Mouse (Mus musculus): Measurements from ENCODE around the gene Asxl2.
"Not testable (repeated sequence)": the region's sequence is repeated elsewhere in the genome, so short reads cannot be mapped to it uniquely, and the experiment has no call there.

Gene Asxl2

DNA sequence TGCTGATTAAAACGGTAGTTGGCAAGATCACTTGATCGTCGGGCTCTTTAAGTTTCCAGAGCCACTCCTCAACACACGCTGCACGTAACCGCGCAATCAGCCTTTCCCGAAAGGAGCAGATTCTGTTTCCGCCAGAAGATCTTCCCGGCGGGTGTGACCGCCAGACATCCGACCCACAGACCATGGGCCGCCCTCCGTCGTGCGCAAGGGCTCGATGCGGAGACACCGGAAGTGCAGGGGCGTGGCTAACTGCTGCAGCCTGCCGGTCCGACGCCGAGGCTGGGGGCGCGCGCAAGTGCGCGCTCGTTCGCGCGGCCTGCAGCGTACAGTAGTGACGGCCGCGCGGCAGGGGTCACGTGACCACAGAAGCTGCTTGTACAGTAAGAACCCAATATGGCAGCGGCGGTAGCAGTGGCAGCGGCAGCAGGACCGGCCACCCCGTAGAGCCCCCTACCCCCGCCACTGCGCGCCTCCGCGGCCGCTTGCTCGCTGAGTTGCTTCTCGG, at the start of gene Asxl2:
TSS of gene Asxl2 (plus strand) at position 328 of the 505 bp plus-strand sequence.
- peak; percentile 99 for DNase-seq (ENCODE audit: low read depth)

DNA sequence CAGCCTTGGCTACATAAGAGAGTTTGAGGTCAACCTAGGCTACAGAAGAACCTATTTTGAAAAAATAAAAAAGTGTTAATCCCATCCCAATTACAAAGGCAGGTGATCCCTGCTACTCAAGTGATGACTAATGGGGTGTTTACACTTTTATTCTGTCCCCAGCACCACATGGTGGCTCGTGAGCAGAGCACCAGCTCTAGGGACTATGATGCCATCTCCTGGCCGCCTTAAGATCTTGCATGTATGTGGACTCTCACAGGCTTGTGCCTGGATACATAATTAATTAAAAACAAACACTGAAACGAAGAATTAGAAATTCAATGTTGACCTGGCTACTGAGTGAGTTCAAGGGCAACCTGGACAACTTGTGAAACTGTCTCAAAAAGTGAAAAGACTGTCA, 49.5 kb upstream of the Asxl2 start:
- DNase-seq (ENCODE audit: low read depth): peak; percentile 49

DNA sequence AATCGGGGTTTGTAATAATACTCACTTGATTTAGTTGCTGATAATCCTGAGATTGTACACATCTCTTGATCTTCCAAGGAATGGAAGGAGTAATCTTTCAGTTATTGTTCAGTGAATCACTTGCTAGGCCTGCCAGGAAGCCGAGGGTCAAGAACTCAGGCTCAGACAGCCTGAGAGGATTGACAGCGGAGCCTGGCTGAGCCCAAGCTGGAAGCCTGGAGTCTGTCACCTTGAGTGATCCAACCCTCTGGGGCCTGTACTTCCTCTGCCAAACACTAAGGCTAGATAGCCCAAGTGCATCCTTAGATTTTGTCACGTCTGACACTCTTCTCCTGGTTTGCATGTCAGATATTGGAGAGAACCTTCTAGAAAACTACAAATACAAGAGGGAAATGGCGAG, 48.9 kb upstream of the Asxl2 start:
- no peak for DNase-seq (ENCODE audit: low read depth)

DNA sequence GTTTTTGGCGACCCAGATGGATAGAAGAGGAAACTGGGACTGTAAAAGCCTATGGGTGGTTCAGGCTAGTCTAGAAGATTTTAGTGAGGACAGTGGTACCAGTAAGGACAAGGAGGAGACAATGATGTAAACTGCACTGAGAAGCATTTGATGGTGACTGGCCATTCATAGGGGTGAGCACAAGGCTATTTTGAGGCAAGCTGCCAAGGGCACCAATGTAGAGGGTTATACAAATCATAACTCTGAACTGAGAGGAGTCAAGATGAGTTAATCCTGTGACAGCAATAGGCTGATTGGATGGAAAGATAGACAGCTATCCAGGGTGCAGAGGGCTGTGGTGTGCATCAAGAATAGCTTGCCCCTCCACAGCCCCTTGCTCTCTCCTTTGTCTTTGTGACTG, 41.8 kb upstream of the Asxl2 start:
- no peak for DNase-seq (ENCODE audit: low read depth)

DNA sequence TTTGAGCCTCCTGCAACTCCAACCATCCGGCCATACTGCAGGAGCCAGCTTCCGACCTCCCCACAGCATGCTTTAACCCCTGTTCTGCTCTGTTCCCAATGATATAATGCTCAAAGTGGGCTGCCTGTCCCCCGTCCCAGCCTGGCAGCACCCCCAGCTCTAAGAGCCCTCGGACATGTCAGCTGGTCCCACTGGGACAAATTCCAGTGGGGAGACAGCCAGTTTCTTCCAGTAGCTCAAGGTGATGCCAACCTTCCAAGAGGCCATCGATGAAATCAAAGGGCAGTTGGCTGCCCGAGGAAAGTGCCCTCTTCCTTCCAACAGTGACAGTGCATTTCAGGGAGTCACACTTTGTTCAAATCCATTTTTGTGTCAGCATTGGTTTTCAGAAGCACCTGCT, 41.4 kb upstream of the Asxl2 start:
- DNase-seq (ENCODE audit: low read depth): no peak

DNA sequence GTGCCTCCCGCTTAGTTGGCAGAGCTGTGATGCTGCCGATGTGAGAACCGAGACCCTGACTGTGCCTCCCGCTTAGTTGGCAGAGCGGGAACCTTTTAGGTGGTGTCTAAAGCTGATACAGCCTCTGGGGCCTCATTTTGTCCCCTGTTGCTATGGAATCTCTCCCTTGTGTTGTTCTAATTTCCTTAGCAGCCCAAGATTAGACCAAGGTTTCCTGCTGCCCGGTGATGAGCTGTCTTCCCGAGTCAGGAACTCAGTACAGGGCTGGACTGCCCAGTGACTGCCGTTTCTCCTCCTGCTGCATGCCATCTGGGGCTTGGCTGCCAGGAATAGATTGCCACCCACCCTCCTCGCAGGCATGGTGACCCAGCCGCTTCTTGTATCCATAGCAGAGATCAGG, 40.7 kb upstream of the Asxl2 start:
- no peak for DNase-seq (ENCODE audit: low read depth)

DNA sequence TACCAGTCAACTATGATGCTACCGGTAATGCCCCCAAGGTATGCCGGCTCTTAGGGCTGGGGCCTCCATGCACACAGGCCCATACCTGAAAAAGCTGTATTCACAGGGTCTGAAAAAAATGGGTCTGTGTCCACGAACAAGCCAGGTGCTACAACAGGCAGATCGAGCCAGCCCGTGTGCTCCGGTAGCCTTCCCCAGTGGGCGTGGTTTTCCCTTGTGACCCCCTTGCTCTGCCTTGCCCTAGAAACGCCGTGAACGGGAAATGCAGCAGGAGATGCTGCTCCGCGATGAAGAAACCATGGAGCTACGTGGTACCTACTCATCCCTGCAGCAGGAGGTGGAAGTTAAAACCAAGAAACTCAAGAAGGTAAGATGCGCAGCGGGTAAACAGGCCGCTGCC, 38.8 kb upstream of the Asxl2 start:
- DNase-seq (ENCODE audit: low read depth): no peak

DNA sequence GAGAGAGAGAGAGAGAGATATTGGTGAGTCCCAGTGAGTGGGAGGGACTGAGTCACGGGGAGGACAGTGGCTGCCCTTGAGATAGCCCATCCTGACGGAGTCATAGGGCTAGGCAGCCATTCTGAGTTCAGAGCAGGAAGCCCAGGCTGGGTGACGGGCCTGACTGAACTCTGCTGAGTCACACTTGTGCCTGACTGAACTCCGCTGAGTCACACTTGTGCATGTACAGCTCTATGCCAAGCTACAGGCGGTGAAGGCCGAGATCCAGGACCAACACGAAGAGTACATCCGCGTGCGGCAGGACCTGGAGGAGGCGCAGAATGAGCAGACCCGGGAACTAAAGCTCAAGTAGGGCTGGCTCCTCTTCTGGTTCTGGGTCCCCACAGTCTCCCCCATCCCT, 37.3 kb upstream of the Asxl2 start:
- no peak for DNase-seq (ENCODE audit: low read depth)

DNA sequence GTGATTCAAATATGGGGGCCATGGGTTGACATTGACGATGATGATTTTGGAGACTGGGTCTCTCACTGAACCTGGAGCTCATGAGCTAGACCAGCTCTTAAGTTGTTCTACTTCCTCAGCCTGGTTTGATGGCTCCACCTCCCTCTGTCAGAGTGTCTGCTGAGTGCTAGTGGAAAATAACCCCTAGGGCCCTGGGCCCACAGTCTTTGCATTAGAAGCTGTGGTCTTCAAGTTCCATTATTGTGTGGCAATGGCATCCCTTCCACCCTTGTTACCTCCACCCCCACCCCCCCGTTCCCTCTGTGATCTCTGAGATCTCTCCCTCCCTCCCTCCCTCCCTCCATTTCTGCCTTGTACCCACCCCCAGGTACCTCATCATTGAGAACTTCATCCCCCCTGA, 36.6 kb upstream of the Asxl2 start:
- DNase-seq (ENCODE audit: low read depth): no peak

DNA sequence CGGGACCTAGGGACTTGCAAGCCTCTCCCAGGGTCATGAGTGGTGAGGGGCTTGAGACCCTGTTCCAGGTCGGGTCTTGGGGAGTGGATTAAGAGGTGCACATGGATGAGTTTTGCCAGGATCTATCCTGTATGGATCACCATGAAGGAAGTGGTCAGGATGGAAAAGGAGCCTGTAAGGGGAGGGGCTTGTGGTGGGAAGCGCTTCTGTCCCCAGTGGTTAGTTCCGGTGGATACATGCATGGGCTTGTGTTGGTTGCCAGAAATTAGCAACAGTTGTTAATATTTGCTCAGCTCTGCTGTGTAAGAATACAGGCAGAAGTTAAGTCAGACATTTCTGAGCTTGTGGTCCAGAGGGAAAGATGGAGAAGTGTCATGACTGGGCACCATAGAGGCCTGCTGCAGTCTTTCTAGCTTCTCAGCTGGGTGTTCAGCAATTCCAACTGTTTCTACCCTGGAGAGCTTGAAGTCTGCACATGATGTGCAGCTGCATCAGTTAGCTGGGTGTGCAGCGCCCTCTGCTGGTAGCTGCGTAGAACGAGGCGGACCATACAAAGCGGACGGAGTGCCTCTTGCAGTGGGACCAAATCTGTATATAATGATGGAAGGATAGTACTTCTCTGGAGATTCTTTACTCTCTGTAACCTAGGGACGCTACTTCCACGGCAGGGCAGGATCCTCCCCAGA, 35.9 kb upstream of the Asxl2 start:
- DNase-seq (ENCODE audit: low read depth): peak; percentile 80

DNA sequence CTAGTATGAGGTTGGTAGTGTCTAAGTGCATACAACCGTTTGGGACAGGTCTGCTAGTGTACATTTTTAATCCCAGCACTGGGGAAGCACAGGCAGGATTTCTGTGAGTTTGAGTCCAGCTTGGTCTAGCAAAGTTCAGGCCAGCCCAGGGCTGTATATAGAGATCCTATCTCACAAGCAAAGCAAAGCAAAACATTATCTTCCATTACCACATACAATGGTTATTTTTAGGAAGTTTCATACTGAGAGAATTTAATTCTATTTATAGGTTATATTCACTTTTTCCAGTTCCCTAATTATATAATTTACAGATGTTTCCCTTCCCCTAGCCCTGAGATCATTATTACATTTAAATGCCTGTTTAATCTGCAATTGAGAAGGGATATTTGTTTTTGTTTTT, 35.4 kb upstream of the Asxl2 start:
- DNase-seq (ENCODE audit: low read depth): no peak

DNA sequence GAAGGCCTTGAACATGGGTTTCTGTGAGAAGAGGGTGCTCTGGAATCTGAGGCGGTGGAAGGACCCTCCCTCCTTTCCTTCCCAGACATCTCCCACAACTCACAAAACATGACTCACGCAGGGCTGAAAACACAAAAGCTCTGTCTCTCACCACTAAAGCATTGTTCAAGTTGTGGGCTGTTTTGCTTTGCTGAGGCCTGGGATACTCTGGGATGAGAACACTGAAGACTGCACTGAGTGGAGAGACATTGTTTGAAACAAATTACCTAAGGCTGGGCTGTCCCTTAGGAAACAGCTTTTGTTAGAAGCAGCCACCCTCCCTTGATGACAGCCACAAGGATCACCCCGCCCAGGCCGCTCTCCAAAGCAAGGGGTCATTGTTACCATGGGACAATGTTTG, 33.5 kb upstream of the Asxl2 start:
- no peak for DNase-seq (ENCODE audit: low read depth)

DNA sequence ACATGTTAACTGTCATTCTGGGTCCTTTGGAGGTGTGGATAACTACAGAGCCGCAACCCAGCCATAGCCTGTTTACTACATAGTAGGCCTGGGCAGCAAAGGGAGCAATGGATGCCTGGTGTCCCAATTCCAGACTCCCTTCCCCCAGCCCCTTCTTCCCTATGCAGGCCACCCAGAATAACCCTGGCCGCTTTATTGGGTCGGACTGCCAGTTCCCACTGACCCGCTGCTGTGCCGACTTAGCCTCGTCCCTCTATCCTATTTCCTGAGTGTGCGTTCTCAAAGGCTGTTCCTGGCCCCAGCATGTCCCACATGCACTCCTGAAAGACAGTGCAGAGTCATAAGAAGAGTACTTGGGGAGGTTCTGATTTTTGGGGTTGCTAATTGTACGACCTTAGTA, 29.7 kb upstream of the Asxl2 start:
- DNase-seq (ENCODE audit: low read depth): no peak

DNA sequence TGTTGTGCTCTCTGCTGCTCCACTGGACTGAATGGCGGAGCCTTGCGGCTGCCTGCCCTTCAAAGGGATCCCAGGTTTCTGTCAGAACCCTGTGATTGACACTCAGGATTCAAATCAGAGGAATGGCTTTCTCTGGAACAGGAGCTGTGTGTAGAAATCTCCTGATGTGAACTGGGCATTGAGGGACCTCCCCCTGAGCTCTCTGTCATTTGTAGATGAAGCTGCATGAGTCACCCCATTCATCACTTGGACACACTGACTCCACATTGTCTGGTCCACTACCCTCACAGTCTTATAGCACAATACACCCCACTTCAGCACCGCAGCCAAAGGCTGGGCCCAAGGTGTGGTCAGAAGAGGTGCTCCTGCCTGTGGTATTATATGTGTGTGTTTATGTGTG, 21.0 kb upstream of the Asxl2 start:
- not testable (repeated sequence) for DNase-seq (ENCODE audit: low read depth)

DNA sequence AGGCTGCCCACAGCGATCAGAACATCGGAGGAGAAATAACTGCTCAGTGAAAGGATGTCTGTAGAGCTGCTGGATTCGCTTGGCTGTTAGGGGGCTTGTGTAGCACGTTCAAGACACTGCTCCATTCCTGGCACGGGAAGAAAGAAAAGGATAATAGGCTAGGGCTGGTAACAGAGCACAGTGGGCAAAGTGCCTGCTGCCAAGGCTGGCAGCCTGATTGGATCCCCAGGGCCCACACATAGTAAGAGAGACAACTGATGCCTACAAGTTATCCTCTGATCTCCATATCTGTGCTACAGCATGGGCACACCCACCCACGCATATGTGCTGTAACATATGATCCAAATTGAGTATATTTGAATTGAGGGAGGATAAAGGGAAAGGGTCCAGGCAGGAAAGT, 20.1 kb upstream of the Asxl2 start:
- DNase-seq (ENCODE audit: low read depth): no peak

DNA sequence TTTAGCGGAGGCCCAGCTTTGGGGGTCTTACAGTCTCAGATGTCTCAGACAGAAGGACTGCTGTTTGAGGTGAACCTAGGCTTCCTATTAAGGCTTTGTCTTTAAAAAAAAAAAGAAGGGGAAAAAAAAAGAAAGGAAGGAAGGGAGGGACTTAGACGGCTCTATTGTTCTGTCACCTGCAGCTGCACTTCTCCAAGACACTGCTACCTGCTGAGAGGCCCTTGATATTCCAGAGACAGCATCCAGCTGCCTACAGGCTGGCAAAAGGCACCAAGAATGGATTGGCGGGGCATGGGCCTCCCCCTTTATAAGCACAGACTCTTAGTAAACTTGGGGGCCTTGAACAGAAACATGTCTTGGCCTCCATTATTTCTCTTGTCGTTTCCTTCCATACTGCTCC, 11.7 kb upstream of the Asxl2 start:
- DNase-seq (ENCODE audit: low read depth): no peak

DNA sequence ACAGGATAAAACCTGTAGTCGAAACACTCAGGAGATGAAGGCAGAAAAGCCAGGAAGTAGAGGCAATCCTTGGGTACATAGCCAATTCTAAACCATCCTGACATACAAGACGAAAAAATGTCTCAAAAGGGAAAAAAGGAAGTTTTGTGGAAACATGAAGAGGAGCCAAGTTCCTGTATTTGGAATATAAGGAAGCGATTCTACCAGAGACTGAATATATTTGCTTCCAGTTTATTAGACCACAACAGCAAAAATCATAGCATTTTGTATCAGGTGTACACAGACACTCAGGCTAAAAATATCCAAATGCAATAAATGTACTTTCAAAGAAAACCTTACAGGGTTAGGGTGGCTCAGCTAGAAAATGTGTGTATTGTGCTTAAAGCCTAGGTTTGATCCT, 7.9 kb upstream of the Asxl2 start:
- no peak for DNase-seq (ENCODE audit: low read depth)

DNA sequence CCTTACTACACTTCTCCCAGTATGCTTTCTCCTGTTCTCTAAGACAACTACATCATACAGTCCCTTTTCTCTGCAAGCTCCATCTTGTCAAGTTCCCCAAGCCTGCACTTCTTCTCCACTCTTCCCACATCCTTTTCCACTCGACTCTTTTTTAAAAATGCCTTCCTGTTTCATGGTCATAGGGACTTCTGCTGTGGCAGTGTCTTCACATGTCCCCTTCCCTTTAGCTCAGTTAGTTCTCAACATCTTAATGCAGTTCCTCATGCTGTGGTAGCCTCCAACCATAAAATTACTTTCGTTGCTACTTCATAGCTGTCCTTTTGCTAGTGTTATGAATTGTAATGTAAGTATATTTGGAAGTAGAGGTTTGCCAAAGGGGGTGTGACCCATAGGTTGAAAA, 6.1 kb upstream of the Asxl2 start:
- DNase-seq (ENCODE audit: low read depth): no peak

DNA sequence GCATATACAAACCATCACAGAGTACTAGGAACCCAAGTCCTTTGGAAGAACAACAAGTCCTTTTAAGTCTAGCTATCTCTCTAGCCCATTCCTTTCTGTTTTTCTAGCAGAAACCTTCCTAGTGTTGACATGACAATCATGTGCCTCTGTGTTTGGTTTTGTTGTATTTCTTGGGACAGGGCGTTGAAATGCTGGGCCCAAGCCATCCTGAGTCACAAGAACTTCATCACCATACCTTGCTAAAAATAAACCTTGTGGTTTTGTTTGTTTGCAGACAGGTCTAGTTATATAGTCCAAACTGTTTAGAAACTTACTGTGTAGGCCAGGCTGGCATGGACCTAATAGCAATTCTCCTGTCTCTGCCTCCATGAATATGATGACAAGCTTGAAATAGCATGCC, 3.9 kb upstream of the Asxl2 start:
- no peak for DNase-seq (ENCODE audit: low read depth)

DNA sequence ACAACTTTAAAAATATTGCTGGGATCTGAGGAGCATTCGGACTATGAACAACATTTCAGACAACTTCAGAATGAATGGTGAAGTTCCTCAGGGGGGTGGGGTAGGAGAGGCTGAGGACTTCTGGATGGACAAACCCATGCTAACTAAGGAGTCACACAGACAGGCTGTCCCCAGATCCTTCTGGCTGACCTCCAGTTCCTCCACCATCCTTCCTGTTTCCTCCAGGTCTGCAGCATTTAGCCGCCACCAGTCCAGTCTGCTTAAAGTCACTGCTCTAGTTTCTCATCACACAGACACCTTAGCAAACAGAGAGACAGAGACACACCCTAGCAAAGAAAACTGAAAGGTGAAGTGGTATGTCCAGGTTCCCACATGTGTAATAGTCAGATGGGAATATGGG, 2.5 kb upstream of the Asxl2 start:
- no peak for DNase-seq (ENCODE audit: low read depth)

DNA sequence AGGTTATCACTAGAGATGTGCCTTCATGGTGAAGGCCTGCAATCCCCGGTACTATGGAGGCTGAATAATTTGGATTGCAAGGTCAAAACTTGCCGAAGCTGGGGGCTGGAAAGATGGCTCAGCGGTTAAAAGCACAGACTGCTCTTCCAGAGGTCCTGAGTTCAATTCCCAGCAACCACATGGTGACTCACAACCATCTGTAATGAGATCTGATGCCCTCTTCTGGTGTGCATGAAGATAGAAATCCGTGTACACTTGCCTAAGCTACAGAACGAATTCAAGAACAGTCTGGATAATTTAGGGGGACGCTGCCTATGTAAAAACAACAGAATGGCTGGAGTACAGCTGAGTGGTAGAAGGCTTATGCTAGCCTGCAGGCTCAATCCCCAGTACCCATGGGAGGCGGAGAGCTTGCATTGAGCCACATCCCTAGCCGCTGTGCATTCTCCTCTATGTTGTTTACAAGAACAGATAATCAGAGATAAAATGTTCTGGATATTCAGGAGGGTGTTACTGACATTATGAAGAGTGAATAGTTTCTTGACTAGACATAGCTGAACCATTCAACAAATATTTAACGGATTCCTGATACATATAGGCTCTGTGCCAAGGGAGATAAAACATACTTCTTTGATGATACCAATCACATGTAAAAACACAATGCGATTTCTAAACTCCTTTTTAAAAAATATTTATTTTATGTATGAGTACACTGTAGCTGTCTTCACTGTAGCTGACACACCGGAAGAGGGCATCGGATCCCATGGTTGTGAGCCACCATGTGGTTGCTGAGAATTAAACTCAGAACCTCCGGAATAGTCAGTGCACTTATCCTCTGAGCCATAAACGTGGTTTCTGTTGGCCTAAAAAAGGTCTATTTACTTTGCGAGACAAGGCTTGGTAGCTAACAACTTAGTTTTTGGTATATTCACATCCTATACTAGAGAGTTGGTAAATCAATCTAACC, 999 bp upstream of the Asxl2 start:
- DNase-seq (ENCODE audit: low read depth): no peak

DNA sequence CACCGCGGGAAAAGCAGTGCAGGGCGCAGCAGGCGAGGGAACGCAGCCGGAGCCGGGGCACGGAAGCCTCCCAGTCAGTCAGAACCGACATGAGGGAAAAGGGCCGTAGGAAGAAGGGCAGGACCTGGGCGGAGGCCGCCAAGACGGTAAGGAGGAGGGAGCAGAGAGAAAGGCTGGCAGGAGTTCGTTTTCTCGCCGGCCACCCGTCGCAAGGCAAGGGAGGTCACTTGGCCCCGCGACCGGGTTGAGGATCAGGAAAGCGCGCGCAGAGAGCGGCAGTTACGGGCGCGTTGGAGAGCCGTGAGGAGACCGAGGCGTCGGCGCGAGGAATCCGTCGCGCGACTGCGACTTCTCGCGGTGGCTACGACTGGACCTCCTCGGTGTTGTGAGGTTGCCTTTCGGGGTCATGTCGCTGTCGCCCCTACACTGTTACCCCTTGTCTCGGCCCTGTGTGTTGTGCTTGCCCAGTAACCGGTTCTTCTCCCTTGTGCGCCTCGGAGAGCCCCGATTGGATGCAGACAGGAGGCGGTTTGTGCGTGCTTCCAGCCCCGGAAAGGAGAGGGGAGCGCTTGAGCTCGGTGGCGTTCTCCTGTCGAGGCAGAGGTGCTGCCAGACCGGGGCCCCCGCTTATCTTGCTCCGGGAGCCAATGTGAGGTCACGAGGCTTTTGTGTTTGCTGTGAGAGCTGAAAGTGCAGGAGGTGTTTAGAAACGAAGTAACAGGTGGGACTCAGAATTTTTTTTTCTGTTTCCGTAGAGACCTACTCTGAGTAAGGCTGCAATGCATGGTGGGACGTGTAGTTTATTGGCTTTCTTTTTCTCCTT, 621 bp downstream of the Asxl2 start:
- peak; percentile 80 for DNase-seq (ENCODE audit: low read depth)
